In the genomic region with DNA sequence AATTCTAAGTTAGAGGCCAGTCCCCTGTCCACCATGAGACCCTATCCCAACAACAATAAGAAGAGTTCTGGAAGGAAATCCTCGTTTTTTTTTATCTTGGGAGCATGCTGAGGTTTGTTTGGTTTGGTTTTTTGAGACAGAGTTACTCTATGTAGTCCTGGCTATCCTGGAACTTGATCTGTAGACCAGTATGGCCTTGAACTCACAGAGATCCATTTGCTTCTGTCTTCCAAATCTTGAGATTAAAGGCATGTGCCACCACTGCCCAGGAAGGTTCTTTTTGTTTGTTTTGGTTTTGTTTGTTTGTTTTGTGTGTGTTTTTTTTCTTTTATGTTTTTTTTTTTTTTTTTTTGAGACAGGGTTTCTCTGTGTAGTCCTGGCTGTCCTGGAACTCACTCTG, we compare ENCODE assay signal across 24 mouse cellular contexts.
"Had no signal": no experiment of that assay in that cellular context is flagged by ENCODE, and none has a peak within 500 bp of the region (broad histone marks: within the 10 kb centered on the region; RNA-seq: fewer than 3 reads in every experiment).

No protein-coding gene starts in this region.

- H3K27me3 ChIP-seq: heart, embryonic 13.5 days; heart, embryonic 15.5 days; hindbrain, embryonic 13.5 days; hindbrain, embryonic 15.5 days; limb, embryonic 13.5 days; limb, embryonic 15.5 days; liver, embryonic 12.5 days had no signal

- DNase-seq: gastrocnemius, adult 2 months; gastrocnemius, postnatal 10 days; gastrocnemius, postnatal 25 days; heart, adult 18-20 months; heart, postnatal 14 days; heart, postnatal 36 days; kidney, adult 11 months; kidney, adult 8-10 months; kidney, postnatal 14 days; kidney, postnatal 36 days; layer of hippocampus, adult 9-11 months; layer of hippocampus, postnatal 36 days; left cerebral cortex, postnatal 4 days had no signal

- ATAC-seq: hindbrain, postnatal 0 days; liver, embryonic 12.5 days had no signal

- H3K27ac ChIP-seq: gastrocnemius, adult 2 months; heart, embryonic 13.5 days; heart, embryonic 15.5 days; hindbrain, embryonic 13.5 days; hindbrain, embryonic 15.5 days; hindbrain, postnatal 0 days; kidney, postnatal 0 days; limb, embryonic 13.5 days; limb, embryonic 15.5 days; liver, embryonic 12.5 days; liver, embryonic 14.5 days had no signal

- H3K4me3 ChIP-seq: gastrocnemius, adult 2 months; heart, embryonic 13.5 days; heart, embryonic 15.5 days; hindbrain, embryonic 13.5 days; hindbrain, embryonic 15.5 days; limb, embryonic 13.5 days; limb, embryonic 15.5 days; liver, embryonic 12.5 days had no signal

- H3K9ac ChIP-seq: heart, embryonic 13.5 days; heart, embryonic 15.5 days; hindbrain, embryonic 13.5 days; hindbrain, embryonic 15.5 days; limb, embryonic 13.5 days; limb, embryonic 15.5 days; liver, embryonic 12.5 days; liver, embryonic 14.5 days had no signal

- H3K9me3 ChIP-seq: heart, embryonic 13.5 days; heart, embryonic 15.5 days; hindbrain, embryonic 13.5 days; hindbrain, embryonic 15.5 days; limb, embryonic 13.5 days; limb, embryonic 15.5 days; liver, embryonic 12.5 days had no signal

- H3K4me2 ChIP-seq: heart, embryonic 11.5 days; heart, embryonic 13.5 days; heart, embryonic 15.5 days; hindbrain, embryonic 13.5 days; hindbrain, embryonic 15.5 days; limb, embryonic 13.5 days; limb, embryonic 15.5 days; liver, embryonic 12.5 days had no signal

- H3K4me1 ChIP-seq: hindbrain, embryonic 13.5 days; hindbrain, embryonic 15.5 days had no signal

- H3K36me3 ChIP-seq: heart, embryonic 15.5 days; hindbrain, embryonic 15.5 days; limb, embryonic 15.5 days had no signal
